Mouse (Mus musculus) kidney, adult 2 months (tissue): ENCODE data around the gene Slc22a7.

ENCODE experiments used
- CTCF ChIP-seq: fragments of 200-500 bp; conservative IDR thresholded peaks from 2 replicates; pipeline ENCODE4 v1.5.1; 2011; ENCODE audit warnings: low read depth, mild to moderate bottlenecking, control low read depth, low read length, moderate library complexity, mixed read lengths; ENCODE audit not compliant: insufficient read depth, insufficient read length
- POLR2A ChIP-seq: fragments of 200-500 bp; IDR thresholded peaks from one replicate; pipeline ENCODE4 v1.6.1; 2011; ENCODE audit warnings: low read depth, low read length, control low read depth

DNA sequence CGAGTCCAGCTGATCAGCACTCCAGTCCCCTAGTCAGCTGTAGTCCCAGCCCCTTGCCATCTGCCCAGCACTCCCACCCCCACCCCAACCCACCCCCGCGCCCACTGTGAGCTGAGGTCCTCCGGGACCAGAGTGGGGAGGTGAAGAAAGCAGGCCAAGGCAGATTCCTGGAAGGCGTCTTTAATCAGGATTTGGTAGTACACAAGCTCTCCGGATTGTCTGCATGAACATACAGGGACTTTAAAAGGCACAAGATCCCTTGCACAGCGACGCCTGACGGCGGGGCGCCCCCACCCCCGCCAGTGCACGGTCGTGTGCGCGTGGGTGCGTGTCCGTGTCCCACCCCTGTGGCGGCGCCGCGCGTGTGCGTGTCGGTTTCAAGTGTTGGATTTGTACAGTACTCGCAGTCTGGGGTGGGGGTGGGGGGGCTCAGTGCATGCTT is 15.7 kb upstream of the Slc22a7 start:
- TF ChIP-seq CTCF = no peak
- no peak for TF ChIP-seq POLR2A
